Mouse (Mus musculus) cerebellum, postnatal 14 days (tissue): Measurements from ENCODE around the gene Coro1c.
A peak's percentile ranks its signal among the peaks of the same experiment; 100 is the strongest.

Experiments used
- DNase-seq, 2 experiments: peaks; one replicate each; pipeline ENCODE4 v3.0.0; 2021; ENCODE audit warnings: mixed read lengths in 2 of 2

Gene Coro1c

GRCm38 (mm10) chr5:113924608-113925007 lies 16.1 kb upstream of the Coro1c start:
- no peak for DNase-seq

GRCm38 (mm10) chr5:113921310-113922166 lies 13.0 kb upstream of the Coro1c start:
- peak; percentile 72 to 76 for DNase-seq

- DNase-seq, result no peak
These were observed 10.5 kb upstream of the Coro1c start for GRCm38 (mm10) chr5:113919060-113919459.

GRCm38 (mm10) chr5:113918654-113919053 lies 10.1 kb upstream of the Coro1c start:
- no peak for DNase-seq

- DNase-seq, result no peak
These were observed 2.1 kb upstream of the Coro1c start for GRCm38 (mm10) chr5:113910705-113911104.

GRCm38 (mm10) chr5:113910065-113910701 lies 1.6 kb upstream of the Coro1c start:
- DNase-seq, result no peak

- peak in 1 of 2 experiments; percentile 69 for DNase-seq
These were observed 581 bp downstream of the Coro1c start for GRCm38 (mm10) chr5:113907786-113908567.

GRCm38 (mm10) chr5:113906958-113907735 lies 1.4 kb downstream of the Coro1c start:
- DNase-seq, result no peak

- DNase-seq, result no peak
These were observed 3.6 kb downstream of the Coro1c start for GRCm38 (mm10) chr5:113904987-113905386.

GRCm38 (mm10) chr5:113902983-113903382 lies 5.6 kb downstream of the Coro1c start:
- no peak for DNase-seq

- DNase-seq, result no peak
These were observed 6.5 kb downstream of the Coro1c start for GRCm38 (mm10) chr5:113902017-113902416.

GRCm38 (mm10) chr5:113901074-113901571 lies 7.4 kb downstream of the Coro1c start:
- no peak for DNase-seq

- DNase-seq, result no peak
These were observed 9.0 kb downstream of the Coro1c start for GRCm38 (mm10) chr5:113899543-113899942.

GRCm38 (mm10) chr5:113892005-113892404 lies 16.6 kb downstream of the Coro1c start:
- no peak for DNase-seq

- no peak for DNase-seq
These were observed 17.7 kb downstream of the Coro1c start for GRCm38 (mm10) chr5:113890874-113891273.

- DNase-seq, result no peak
These were observed 18.6 kb downstream of the Coro1c start for GRCm38 (mm10) chr5:113889912-113890311.

- DNase-seq, result no peak
These were observed 19.2 kb downstream of the Coro1c start for GRCm38 (mm10) chr5:113889181-113889906.

- DNase-seq, result no peak
These were observed 20.3 kb downstream of the Coro1c start for GRCm38 (mm10) chr5:113888186-113888795.

GRCm38 (mm10) chr5:113887132-113887531 lies 21.4 kb downstream of the Coro1c start:
- DNase-seq, result no peak

- no peak for DNase-seq
These were observed 22.9 kb downstream of the Coro1c start for GRCm38 (mm10) chr5:113885623-113886022.

GRCm38 (mm10) chr5:113884750-113885149 lies 23.8 kb downstream of the Coro1c start:
- DNase-seq, result no peak
